Mouse (Mus musculus): ENCODE data around the gene Edn2.

Gene Edn2

DNA sequence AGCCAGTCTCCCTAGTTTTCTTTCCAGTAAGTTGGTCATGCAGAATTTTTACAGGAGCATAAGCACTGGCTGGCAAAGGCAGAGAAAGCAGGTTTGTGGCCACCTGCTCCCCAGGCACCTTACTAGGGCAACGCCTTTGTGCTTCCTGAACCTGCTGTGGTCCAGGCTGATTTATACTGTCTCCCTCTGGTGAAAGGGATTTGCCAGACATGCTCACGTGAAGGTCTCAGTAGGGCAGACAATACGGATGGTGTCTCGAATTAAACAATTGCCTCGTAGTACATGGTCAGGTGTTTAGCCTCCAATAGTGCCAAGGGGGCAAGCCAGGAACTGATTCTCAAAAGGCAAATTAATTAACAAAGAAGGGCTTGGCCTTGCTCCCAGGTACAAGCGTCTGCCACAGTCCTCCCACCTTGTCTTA is 45.5 kb downstream of the Edn2 start:
- no peak for DNase-seq

DNA sequence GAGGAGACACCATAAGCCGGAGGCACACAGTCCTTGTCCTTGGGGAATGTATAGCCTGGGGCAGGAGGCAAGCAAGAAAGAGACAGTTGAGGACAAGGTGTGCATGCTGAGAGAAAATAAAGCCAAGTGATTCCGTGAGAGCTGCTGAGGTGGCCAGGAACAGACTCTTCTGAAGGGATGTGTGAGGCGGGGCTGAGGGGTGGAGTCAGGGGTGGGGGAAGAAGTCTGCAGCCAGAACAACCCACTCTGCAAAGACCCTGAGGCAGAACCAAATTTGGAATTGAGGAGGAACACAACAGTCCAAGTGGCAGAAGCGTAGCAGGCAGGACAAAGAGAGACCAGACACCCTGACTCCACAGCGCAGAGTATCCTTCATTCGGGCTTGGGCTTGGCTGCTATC is 51.1 kb downstream of the Edn2 start:
- DNase-seq: no peak

DNA sequence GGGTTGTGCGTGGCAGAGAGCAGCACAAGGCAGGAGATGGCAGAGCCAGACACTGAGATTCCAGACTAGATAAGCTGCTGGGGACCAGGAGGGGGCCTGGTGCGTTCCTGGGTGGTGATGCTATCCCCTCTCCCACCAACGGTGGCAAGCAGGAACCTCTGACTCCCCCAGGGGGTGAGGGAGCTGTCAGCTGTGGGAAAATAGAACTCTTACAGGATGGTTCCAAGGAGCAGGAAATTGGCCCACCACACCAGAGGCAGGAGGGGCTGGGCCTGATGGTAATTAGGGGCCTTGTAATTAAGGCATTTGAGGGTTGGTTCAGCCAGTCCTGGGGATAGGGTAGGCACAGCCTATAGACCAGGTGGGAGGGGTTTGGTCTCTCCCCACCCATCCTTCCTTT is 51.8 kb downstream of the Edn2 start:
- no peak for DNase-seq

DNA sequence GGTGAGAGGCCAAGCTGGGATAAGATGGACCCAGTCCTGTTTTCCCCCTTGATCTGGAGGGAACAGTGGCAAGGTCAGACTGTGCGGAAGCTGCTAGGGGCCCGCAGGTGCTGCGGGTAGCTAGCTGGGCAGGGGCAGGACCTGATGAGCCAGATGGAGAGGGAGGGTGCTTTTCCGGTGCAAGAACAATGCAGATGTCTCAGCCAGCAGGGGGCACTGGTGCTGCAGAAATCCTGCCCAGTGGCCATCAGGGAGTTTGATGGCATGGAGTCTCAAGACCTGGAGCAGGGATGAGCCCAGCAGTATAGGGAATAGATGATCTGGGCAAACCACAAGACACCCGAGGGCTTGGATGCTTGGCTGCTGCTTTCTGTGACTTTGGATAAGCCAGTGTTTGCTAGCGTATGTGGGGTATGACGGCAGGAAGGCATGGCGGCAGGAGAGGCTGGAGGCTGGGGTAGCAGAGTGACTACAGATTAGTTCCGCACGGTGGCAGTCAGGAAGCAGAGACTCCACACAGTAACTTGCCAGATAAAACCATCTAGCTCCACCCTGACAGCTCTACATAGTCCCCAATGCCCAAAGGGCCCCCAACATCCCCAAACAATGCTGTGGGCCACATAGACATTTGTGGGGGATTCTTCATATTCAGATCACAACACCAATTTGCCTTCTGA is 55.0 kb downstream of the Edn2 start:
- DNase-seq: no peak

DNA sequence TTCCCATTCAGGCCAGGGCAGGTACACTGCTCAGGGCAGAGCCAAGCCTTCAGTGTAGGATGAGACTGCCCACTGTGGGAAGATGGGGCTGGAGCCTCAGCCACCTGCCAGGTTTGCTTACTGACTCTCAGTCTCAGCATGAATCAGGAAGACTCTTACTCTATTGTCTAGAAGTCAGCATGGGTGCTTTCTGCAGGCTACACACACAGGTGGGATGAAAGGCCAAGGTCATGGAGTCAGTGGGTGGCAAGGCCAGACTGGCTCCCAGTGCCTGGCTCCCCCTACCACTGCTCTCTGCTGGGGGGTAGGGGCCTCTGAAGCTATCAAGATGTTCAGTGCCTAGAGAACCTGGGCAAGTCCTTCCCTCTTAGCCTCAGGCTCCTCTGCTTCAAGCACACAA is 55.9 kb downstream of the Edn2 start:
- no peak for DNase-seq

Data from kidney, adult 11 months (tissue).